Mouse (Mus musculus) kidney, adult 2 months (tissue): ENCODE results near the gene Dnah7b.
"Not testable (repeated sequence)": the region's sequence is repeated elsewhere in the genome, so short reads cannot be mapped to it uniquely, and the experiment has no call there.

Experiments
- CTCF ChIP-seq: fragments of 200-500 bp; conservative IDR thresholded peaks from 2 replicates; pipeline ENCODE4 v1.5.1; 2011; ENCODE audit warnings: low read depth, mild to moderate bottlenecking, control low read depth, low read length, moderate library complexity, mixed read lengths; ENCODE audit not compliant: insufficient read depth, insufficient read length
- POLR2A ChIP-seq: fragments of 200-500 bp; IDR thresholded peaks from one replicate; pipeline ENCODE4 v1.6.1; 2011; ENCODE audit warnings: low read depth, low read length, control low read depth

GRCm38 (mm10) chr1:46226136-46226535 is 160.0 kb downstream of the Dnah7b start:
- not testable (repeated sequence) for TF ChIP-seq POLR2A, CTCF
